Mouse (Mus musculus) brown adipose tissue, adult 24 weeks (tissue): ENCODE measurements around the gene Saa2. TPM values are rescaled to one million over a fixed set of nuclear protein-coding genes. Genes with fewer than 3 reads are reported as not detected.

Experiments
- H3K27ac ChIP-seq: fragments of 200-500 bp; replicated peaks from 2 replicates; pipeline ENCODE4 v1.5.1; 2012; ENCODE audit warnings: low read depth, mild to moderate bottlenecking, low read length
- H3K4me1 ChIP-seq: fragments of 200-500 bp; 2 replicates; pipeline ENCODE4 v1.6.1; 2012; ENCODE audit warnings: low read length, mixed read lengths; ENCODE audit not compliant: control insufficient read depth, insufficient read depth, insufficient read length
- H3K4me3 ChIP-seq: fragments of 200-500 bp; 2 replicates; pipeline ENCODE4 v1.5.1; 2012; ENCODE audit warnings: low read depth, mild to moderate bottlenecking, low read length, moderate library complexity; ENCODE audit not compliant: insufficient read depth
- polyA plus RNA-seq: library from polyadenylated mRNA; stranded (reverse); fragments of >200 nt; gene quantifications from 2 replicates; pipeline ENCODE4 v1.2.4, GENCODE M21; 2012; ENCODE audit not compliant: missing spikeins, insufficient read depth, insufficient read length

Saa2 gene
- not detected in 2 replicates for polyA plus RNA-seq

DNA sequence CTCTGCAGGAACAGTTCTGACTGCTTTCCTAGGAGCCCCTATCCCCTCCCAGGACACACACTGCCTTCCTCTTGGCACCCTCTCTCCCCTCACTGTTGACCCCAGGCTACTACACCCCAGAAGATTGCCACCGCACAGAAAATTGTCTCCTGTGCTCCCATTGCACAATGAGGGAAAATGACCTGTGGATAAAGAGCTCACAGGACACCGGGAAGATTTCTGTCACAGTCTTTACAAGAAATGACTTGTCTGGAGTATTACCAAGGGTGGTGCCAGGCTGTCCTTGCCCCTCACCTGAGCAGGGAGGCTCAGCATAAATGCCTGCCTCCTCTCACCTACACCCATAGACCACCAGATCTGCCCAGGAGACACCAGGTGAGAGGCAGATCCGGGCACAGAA lies at the start of gene Saa2:
Gene Saa2, plus strand, starts transcription at position 301 of the 400 bp plus-strand sequence.
- peaks cover 4% of the 10 kb centered on the region; the same call in 1 of the 2 replicates for H3K4me1 ChIP-seq
- H3K4me3 ChIP-seq: no peak within 1 kb of the TSS
- no peak within 1 kb of the TSS for H3K27ac ChIP-seq

GRCm38 (mm10) chr7:46710390-46710844 lies 41.2 kb upstream of the Saa2 start, which contains the start of gene Saal1:
Gene Saal1 (minus strand): TSS chr7:46710680.
- Histone ChIP-seq H3K27ac (peak within 1 kb of the TSS; percentile 59; the same call in 1 of the 2 replicates), H3K4me1 (no peaks in the 10 kb centered on the region), H3K4me3 (peak within 1 kb of the TSS; percentile 98)

DNA sequence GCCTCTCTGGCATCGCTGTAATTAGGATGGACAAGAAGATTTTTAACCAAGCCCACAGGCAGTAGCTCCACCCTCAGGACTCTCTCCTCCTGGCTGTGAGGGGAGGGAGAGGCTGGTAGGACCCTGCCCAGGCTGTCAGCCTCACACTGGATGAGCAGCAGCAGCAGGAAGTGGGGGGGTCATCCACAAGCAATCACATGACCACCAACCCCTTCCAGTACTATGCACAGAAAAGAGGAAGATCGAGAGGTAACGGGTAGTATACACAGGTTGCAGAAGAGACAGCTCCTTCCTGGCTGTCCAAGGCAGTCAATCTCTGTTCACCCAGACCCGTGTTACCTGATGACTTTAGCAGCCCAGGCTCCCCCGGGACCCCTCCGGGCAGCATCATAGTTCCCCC lies 39.3 kb upstream of the Saa2 start:
- no peak overlapping the region for H3K4me3 ChIP-seq
- H3K27ac ChIP-seq: no peak overlapping the region
- H3K4me1 ChIP-seq: no peaks in the 10 kb centered on the region

DNA sequence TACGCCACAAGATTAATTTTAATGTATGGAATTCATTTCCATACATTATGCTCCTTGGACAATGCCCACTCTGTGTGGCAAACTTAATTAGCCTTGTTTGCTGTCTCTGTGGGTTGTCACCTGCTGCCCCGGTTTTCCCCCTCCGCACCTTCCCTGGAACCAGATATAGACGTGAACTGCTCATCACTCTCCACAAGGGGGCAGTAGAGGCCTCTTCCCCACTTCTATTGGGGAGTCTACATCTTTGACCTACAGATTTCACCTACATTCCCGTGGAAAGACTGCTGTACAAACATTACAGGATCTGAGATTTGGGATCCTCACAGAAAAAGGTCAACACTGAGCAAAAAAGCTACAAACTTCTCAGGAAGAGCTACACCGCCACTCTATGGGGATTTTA lies 37.1 kb upstream of the Saa2 start:
- Histone ChIP-seq H3K27ac (no peak overlapping the region), H3K4me3 (no peak overlapping the region), H3K4me1 (peaks cover 2% of the 10 kb centered on the region; the same call in 1 of the 2 replicates)

GRCm38 (mm10) chr7:46715600-46715999 lies 36.0 kb upstream of the Saa2 start, which contains the start of gene Saa3:
Gene Saa3 (minus strand): TSS chr7:46715700.
- H3K27ac ChIP-seq: no peak within 1 kb of the TSS
- no peak within 1 kb of the TSS for H3K4me3 ChIP-seq
- peaks cover 2% of the 10 kb centered on the region; the same call in 1 of the 2 replicates for H3K4me1 ChIP-seq

GRCm38 (mm10) chr7:46716897-46717296 lies 34.7 kb upstream of the Saa2 start:
- Histone ChIP-seq H3K4me3 (no peak overlapping the region), H3K27ac (peak overlapping the region; percentile 26; the same call in 1 of the 2 replicates), H3K4me1 (peaks cover 2% of the 10 kb centered on the region; the same call in 1 of the 2 replicates)

DNA sequence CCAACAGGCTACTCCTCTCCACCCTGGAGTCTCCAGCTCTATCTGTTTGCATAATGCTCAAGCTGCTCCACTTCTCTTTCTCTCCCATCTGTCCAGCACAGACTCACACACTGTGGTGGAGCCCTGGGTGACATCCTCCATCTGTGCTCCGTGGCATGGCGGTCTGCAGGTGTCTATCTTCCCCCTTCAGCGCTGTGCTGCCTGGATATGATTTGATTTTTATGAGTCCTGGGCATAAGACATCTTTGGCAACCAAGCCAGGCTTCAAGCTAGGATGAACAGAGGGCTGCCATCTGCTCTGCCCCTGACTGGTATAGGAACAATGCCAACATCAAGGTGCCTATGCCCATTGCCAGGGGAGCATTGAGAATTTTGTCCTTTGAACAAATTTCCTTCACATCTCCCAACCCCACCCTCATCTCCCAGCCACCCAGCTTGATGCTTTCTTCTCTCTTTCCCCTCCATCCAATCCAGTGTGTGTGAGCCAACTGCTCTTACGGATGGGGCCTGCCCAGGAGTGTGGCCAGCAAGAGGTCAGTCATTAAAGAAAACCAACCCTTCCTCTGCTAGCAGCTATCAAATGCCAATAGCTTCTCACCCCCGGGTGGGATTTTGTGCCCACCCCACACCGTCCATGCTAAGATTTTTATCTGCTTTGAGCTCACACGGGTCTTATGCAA lies 32.9 kb upstream of the Saa2 start:
- Histone ChIP-seq H3K4me3 (no peak overlapping the region), H3K4me1 (peaks cover 2% of the 10 kb centered on the region; the same call in 1 of the 2 replicates), H3K27ac (no peak overlapping the region)

DNA sequence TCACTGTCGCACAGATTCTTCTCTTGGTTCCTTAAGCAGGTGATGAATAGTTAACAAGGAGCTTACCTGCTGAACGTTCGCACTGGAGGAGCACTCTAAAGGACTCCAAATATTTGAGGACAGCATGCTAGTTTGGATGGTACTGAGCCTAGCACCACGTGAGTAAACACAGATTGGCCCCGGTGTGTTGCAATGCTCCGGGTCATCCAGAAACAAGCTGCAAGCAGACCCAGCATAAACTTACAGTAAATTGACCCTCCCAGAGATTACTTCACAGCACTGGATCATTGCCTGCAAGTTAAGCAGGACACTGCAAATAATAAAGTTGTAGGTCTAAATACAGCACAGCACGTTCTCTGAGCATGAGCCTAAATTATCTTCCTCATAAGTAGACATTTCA lies 32.1 kb upstream of the Saa2 start:
- Histone ChIP-seq H3K4me3 (no peak overlapping the region), H3K27ac (no peak overlapping the region), H3K4me1 (peaks cover 2% of the 10 kb centered on the region; the same call in 1 of the 2 replicates)

GRCm38 (mm10) chr7:46720460-46720859 lies 31.1 kb upstream of the Saa2 start:
- Histone ChIP-seq H3K4me1 (peaks cover 2% of the 10 kb centered on the region; the same call in 1 of the 2 replicates), H3K4me3 (no peak overlapping the region), H3K27ac (no peak overlapping the region)

- H3K4me3 ChIP-seq: no peak overlapping the region
- H3K27ac ChIP-seq: no peak overlapping the region
- peaks cover 2% of the 10 kb centered on the region; the same call in 1 of the 2 replicates for H3K4me1 ChIP-seq
Observed at GRCm38 (mm10) chr7:46723354-46723753, 28.2 kb upstream of the Saa2 start.

DNA sequence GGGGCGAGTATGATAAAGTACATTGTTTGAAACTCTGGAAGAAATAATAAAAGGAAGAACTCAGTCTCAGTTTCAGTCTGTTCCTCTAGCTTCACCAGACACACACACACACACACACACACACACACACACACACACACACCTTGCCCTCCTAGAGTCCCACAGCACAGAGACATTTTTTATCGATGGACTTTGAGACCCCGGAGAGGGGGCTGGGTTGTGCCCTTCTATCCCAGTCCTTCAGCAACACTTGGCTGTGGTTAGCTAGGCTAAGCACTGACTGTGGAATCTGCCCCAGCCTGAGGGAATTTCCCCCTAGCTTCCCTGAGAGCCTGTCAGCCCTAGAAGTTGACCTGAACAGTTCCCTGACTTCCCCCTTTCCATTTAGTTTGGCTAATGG lies 27.7 kb upstream of the Saa2 start:
- Histone ChIP-seq H3K27ac (no peak overlapping the region), H3K4me3 (no peak overlapping the region), H3K4me1 (peaks cover 2% of the 10 kb centered on the region; the same call in 1 of the 2 replicates)

- no peak overlapping the region for H3K27ac ChIP-seq
- no peaks in the 10 kb centered on the region; the same call in 1 of the 2 replicates for H3K4me1 ChIP-seq
- H3K4me3 ChIP-seq: no peak overlapping the region
Observed at GRCm38 (mm10) chr7:46724396-46724795, 27.2 kb upstream of the Saa2 start.

- Histone ChIP-seq H3K4me1 (no peaks in the 10 kb centered on the region), H3K4me3 (no peak overlapping the region), H3K27ac (no peak overlapping the region)
Observed at GRCm38 (mm10) chr7:46727584-46727983, 24.0 kb upstream of the Saa2 start.

GRCm38 (mm10) chr7:46732458-46732857 lies 19.1 kb upstream of the Saa2 start, which contains the start of gene Saa4:
Gene Saa4 (minus strand): TSS chr7:46732603.
- Histone ChIP-seq H3K27ac (no peak within 1 kb of the TSS), H3K4me3 (no peak within 1 kb of the TSS), H3K4me1 (no peaks in the 10 kb centered on the region)

- Histone ChIP-seq H3K4me3 (no peak overlapping the region), H3K27ac (no peak overlapping the region), H3K4me1 (no peaks in the 10 kb centered on the region; the same call in 1 of the 2 replicates)
Observed at GRCm38 (mm10) chr7:46734983-46735382, 16.6 kb upstream of the Saa2 start.
